Mouse (Mus musculus) liver, embryonic 15.5 days (tissue): Measurements from ENCODE around the gene Mapkbp1. TPM values are rescaled to one million over a fixed set of nuclear protein-coding genes. Genes with fewer than 3 reads are reported as not detected.

Experiments
- ATAC-seq: fragments of 200-750 bp; cut with Nextera tagmentation; 2 replicates; pipeline ENCODE4 v1.8.0; 2017; ENCODE audit warnings: moderate number of reproducible peaks, mild to moderate bottlenecking, moderate library complexity; ENCODE audit not compliant: insufficient read depth
- H3K27ac ChIP-seq: fragments of 300-500 bp; sonication (generic); replicated peaks from 2 replicates; pipeline ENCODE4 v1.5.1; 2015; ENCODE audit warnings: mild to moderate bottlenecking, inconsistent platforms
- H3K27me3 ChIP-seq: fragments of 300-500 bp; sonication (generic); 2 replicates; pipeline ENCODE4 v1.6.1; 2015; ENCODE audit warnings: mild to moderate bottlenecking, inconsistent platforms
- H3K36me3 ChIP-seq: fragments of 300-500 bp; sonication (generic); replicated peaks from 2 replicates; pipeline ENCODE4 v1.6.1; 2015; ENCODE audit warnings: moderate library complexity, mild to moderate bottlenecking, inconsistent platforms
- H3K4me1 ChIP-seq: fragments of 300-500 bp; sonication (generic); replicated peaks from 2 replicates; pipeline ENCODE4 v1.6.1; 2015; ENCODE audit warnings: inconsistent platforms
- H3K4me2 ChIP-seq: fragments of 300-500 bp; sonication (generic); 2 replicates; pipeline ENCODE4 v1.6.1; 2015; ENCODE audit warnings: moderate library complexity, mild to moderate bottlenecking, inconsistent platforms
- H3K4me3 ChIP-seq: fragments of 300-500 bp; sonication (generic); replicated peaks from 2 replicates; pipeline ENCODE4 v1.5.1; 2015; ENCODE audit warnings: mild to moderate bottlenecking, inconsistent platforms
- H3K9ac ChIP-seq: fragments of 300-500 bp; sonication (generic); 2 replicates; pipeline ENCODE4 v1.6.1; 2015; ENCODE audit warnings: moderate library complexity, mild to moderate bottlenecking, inconsistent platforms
- H3K9me3 ChIP-seq: fragments of 300-500 bp; sonication (generic); replicated peaks from 2 replicates; pipeline ENCODE4 v1.6.1; 2016; ENCODE audit warnings: inconsistent platforms
- WGBS: fragments of 180-500 bp; shearing (Covaris S2); methylation state at CpG from one replicate; pipeline ENCODE4 v1.1.7; 2015; ENCODE audit warnings: mixed read lengths; ENCODE audit not compliant: insufficient replicate concordance; 5-methylcytosine and 5-hydroxymethylcytosine counted together
- polyA plus RNA-seq: library from polyadenylated mRNA; unstranded; fragments of >200 nt; fragmentation: Nextera tagmentation; extraction: Ambion mirVana; gene quantifications from 2 replicates; pipeline ENCODE4 v1.2.1, GENCODE M21; 2015

The Mapkbp1 gene
- polyA plus RNA-seq, 1 experiment from 2014 or later, result 0.22 TPM

- no peaks in the 10 kb centered on the region for H3K36me3 ChIP-seq
- H3K9me3 ChIP-seq, result no peaks in the 10 kb centered on the region
- peak; percentile 37; the same call in 1 of the 2 replicates for ATAC-seq
- WGBS, result 19% methylated on average over 4 of the region's 4 CpGs
- H3K4me2 ChIP-seq, result no peak overlapping the region
- H3K4me3 ChIP-seq, result no peak overlapping the region
- H3K27me3 ChIP-seq, result no peaks in the 10 kb centered on the region
- peaks cover 13% of the 10 kb centered on the region for H3K4me1 ChIP-seq
- no peak overlapping the region for H3K27ac ChIP-seq
- no peak overlapping the region for H3K9ac ChIP-seq
Measured at GRCm38 (mm10) chr2:120008672-120009071, 36.2 kb downstream of the Mapkbp1 start.

- ATAC-seq, result no peak
- no peak overlapping the region for H3K9ac ChIP-seq
- H3K36me3 ChIP-seq, result no peaks in the 10 kb centered on the region
- no peak overlapping the region for H3K27ac ChIP-seq
- H3K27me3 ChIP-seq, result no peaks in the 10 kb centered on the region
- H3K4me3 ChIP-seq, result no peak overlapping the region
- no peak overlapping the region for H3K4me2 ChIP-seq
- 69% methylated on average over 8 of the region's 8 CpGs for WGBS
- no peaks in the 10 kb centered on the region for H3K9me3 ChIP-seq
- peaks cover 27% of the 10 kb centered on the region for H3K4me1 ChIP-seq
Measured at GRCm38 (mm10) chr2:120011462-120012200, 39.1 kb downstream of the Mapkbp1 start.

DNA sequence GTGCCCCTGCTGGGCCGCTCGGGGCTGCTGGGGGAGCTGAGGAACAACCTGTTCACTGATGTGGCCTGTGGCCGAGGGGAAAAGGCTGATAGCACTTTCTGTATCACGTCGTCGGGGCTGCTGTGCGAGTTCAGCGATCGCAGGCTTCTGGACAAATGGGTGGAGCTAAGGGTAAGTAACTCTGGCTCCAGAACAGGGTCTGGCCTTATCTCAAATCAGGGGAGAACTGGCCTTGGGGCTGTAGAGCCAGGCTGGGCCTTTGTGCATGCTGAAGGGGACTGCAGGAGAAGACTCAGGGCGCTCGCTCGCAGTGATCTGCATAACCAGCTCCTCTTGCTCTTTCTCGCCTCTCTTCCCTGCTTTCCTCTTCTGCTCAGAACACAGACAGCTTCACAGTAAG is 40.4 kb downstream of the Mapkbp1 start:
- WGBS, result 50% methylated on average over 13 of the region's 13 CpGs
- Histone ChIP-seq H3K4me1 (peaks cover 35% of the 10 kb centered on the region), H3K9me3 (no peaks in the 10 kb centered on the region), H3K36me3 (no peaks in the 10 kb centered on the region), H3K4me2 (no peak overlapping the region), H3K27me3 (no peaks in the 10 kb centered on the region), H3K9ac (no peak overlapping the region), H3K4me3 (no peak overlapping the region), H3K27ac (no peak overlapping the region)
- no peak for ATAC-seq

DNA sequence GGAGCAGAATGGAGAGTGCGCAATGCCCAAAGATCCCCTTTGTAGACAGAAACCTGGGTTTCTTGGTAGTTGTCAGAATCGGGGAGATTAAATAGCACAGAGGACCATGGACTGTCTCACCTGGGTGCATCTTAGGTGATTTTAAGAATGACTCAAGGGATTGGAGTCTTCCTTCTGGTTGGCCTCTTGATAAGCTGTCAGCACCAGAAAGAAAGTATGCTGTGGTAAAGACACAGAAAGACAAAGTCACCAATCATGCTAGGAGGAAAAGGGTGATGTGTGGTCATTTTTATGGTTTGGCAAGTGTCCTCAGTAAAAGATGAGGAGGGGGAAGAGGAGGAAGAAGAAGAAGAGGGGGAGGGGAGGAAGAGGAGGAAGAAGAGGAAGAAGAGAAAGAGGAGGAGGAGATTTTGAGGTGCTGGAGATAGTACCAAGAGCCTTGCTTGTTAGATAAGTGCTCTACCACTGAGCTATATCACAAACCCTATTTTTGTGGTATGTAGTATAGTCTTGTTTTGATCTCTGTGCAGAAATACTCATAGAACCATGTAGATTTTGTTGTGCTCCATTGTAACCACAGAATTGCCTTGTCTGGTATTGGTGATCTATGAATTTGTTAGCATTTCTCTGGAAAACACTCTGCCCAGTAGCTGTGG is 41.5 kb downstream of the Mapkbp1 start:
- H3K27ac ChIP-seq, result no peak overlapping the region
- peaks cover 32% of the 10 kb centered on the region for H3K4me1 ChIP-seq
- H3K4me2 ChIP-seq, result no peak overlapping the region
- H3K4me3 ChIP-seq, result no peak overlapping the region
- H3K27me3 ChIP-seq, result no peaks in the 10 kb centered on the region
- no peaks in the 10 kb centered on the region for H3K9me3 ChIP-seq
- H3K9ac ChIP-seq, result no peak overlapping the region
- no peaks in the 10 kb centered on the region for H3K36me3 ChIP-seq
- no peak for ATAC-seq
- WGBS, result 81% methylated on average over 2 of the region's 2 CpGs

- Histone ChIP-seq H3K36me3 (0 out of 2 replicates have a peak, but pooled peaks cover 6% of the 10 kb centered on the region), H3K27me3 (no peaks in the 10 kb centered on the region), H3K9ac (no peak overlapping the region), H3K4me2 (no peak overlapping the region), H3K9me3 (no peaks in the 10 kb centered on the region), H3K27ac (no peak overlapping the region), H3K4me3 (no peak overlapping the region), H3K4me1 (peaks cover 32% of the 10 kb centered on the region)
- peak; percentile 39; the same call in 1 of the 2 replicates for ATAC-seq
- WGBS, result 36% methylated on average over 4 of the region's 4 CpGs
Measured at GRCm38 (mm10) chr2:120015882-120016281, 43.4 kb downstream of the Mapkbp1 start.

- no peak overlapping the region for H3K9ac ChIP-seq
- H3K27me3 ChIP-seq, result no peaks in the 10 kb centered on the region
- no peak overlapping the region for H3K4me2 ChIP-seq
- H3K4me1 ChIP-seq, result peaks cover 32% of the 10 kb centered on the region
- H3K9me3 ChIP-seq, result no peaks in the 10 kb centered on the region
- peaks cover 11% of the 10 kb centered on the region; the same call in 1 of the 2 replicates for H3K36me3 ChIP-seq
- H3K27ac ChIP-seq, result no peak overlapping the region
- no peak for ATAC-seq
- WGBS, result 83% methylated on average over 12 of the region's 12 CpGs
- H3K4me3 ChIP-seq, result no peak overlapping the region
Measured at GRCm38 (mm10) chr2:120017599-120017998, 45.1 kb downstream of the Mapkbp1 start.

GRCm38 (mm10) chr2:120024337-120024736 is 51.8 kb downstream of the Mapkbp1 start:
- H3K4me1 ChIP-seq, result peaks cover 23% of the 10 kb centered on the region
- ATAC-seq, result no peak
- H3K36me3 ChIP-seq, result peaks cover 7% of the 10 kb centered on the region; the same call in 1 of the 2 replicates
- H3K4me2 ChIP-seq, result no peak overlapping the region
- H3K4me3 ChIP-seq, result no peak overlapping the region
- H3K9ac ChIP-seq, result no peak overlapping the region
- H3K9me3 ChIP-seq, result no peaks in the 10 kb centered on the region
- WGBS, result 76% methylated on average over 5 of the region's 5 CpGs
- H3K27ac ChIP-seq, result no peak overlapping the region
- no peaks in the 10 kb centered on the region for H3K27me3 ChIP-seq

GRCm38 (mm10) chr2:120026984-120027949 is 54.8 kb downstream of the Mapkbp1 start, which contains the start of the genes Jmjd7 and Gm28042:
Gene Jmjd7 (plus strand): TSS chr2:120027483.
Gene Gm28042 (plus strand): TSS chr2:120027493.
- H3K27ac ChIP-seq, result peak within 1 kb of the TSS; percentile 83
- H3K9me3 ChIP-seq, result no peaks in the 10 kb centered on the region
- 4% methylated on average over 50 of the region's 50 CpGs for WGBS
- H3K4me1 ChIP-seq, result peaks cover 36% of the 10 kb centered on the region
- H3K27me3 ChIP-seq, result no peaks in the 10 kb centered on the region
- no peaks in the 10 kb centered on the region; the same call in 1 of the 2 replicates for H3K36me3 ChIP-seq
- H3K4me3 ChIP-seq, result peak within 1 kb of the TSS; percentile 79
- H3K9ac ChIP-seq, result peak within 1 kb of the TSS; percentile 82
- peak within 1 kb of the TSS; percentile 97 for H3K4me2 ChIP-seq
- peak; percentile 87 for ATAC-seq

GRCm38 (mm10) chr2:120027950-120028331 is 55.4 kb downstream of the Mapkbp1 start:
- Histone ChIP-seq H3K9ac (peak overlapping the region; percentile 82), H3K27me3 (no peaks in the 10 kb centered on the region)
- no peak for ATAC-seq

GRCm38 (mm10) chr2:120030380-120030779 is 57.9 kb downstream of the Mapkbp1 start:
- peak; percentile 32; the same call in 1 of the 2 replicates for ATAC-seq
- 41% methylated on average over 8 of the region's 8 CpGs for WGBS
- Histone ChIP-seq H3K4me2 (no peak overlapping the region), H3K4me1 (peaks cover 36% of the 10 kb centered on the region), H3K4me3 (no peak overlapping the region), H3K27ac (no peak overlapping the region), H3K27me3 (no peaks in the 10 kb centered on the region), H3K36me3 (no peaks in the 10 kb centered on the region; the same call in 1 of the 2 replicates), H3K9ac (no peak overlapping the region), H3K9me3 (no peaks in the 10 kb centered on the region)

More at GRCm38 (mm10) chr2:120027950-120028331, 55.4 kb downstream of the Mapkbp1 start:
- no peaks in the 10 kb centered on the region for H3K9me3 ChIP-seq
- H3K27ac ChIP-seq, result peak overlapping the region; percentile 83
- peaks cover 36% of the 10 kb centered on the region for H3K4me1 ChIP-seq
- peak overlapping the region; percentile 97 for H3K4me2 ChIP-seq
- peak overlapping the region; percentile 79 for H3K4me3 ChIP-seq
- 40% methylated on average over 3 of the region's 3 CpGs for WGBS
- no peaks in the 10 kb centered on the region; the same call in 1 of the 2 replicates for H3K36me3 ChIP-seq
